Mouse (Mus musculus): ENCODE data around the gene Gm6588. TPM values are rescaled to one million over a fixed set of nuclear protein-coding genes. Genes with fewer than 3 reads are reported as not detected.

Gene Gm6588
- total RNA-seq, 2 experiments from 2014 or later = not detected

DNA sequence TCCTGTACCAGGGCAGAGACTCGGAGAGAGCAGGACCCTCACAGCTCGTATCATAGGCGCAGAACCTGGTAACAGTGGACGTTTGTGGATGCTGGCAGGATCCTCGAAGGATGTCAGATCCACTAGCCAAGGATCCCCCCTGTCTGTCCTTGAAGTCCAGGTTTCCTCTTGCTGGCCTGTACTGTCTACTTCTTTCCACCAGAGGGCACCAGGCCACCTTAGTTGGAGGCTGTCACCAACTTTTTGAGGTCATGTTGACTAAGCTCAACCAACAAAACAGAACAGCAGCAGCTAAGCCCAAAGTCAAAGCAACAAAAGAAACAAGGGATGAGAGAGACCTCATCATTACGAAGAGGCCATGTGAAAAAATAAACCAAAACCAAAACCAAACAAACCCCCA is 20.9 kb downstream of the Gm6588 start:
- peak in 1 of 2 experiments; percentile 47 for DNase-seq

DNA sequence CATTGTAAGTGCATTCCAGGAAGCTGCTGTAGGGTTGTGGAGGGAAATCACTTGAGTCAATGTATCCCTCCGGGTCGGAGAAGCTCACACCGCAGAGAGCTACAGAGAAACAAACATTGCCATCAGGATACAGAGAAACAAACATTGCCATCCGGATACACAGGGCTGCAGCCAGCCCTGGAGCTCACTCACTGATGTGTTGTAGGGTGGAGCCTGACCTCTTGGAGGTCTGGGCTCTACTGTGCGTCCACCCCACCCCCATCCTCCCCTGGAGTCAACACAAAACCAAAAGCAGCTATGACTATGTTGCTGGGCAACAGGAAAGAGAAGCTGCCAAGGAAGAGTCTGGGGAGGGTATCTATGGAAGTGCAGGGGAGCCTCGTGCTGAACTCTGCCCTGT is 24.2 kb downstream of the Gm6588 start:
- no peak for DNase-seq

DNA sequence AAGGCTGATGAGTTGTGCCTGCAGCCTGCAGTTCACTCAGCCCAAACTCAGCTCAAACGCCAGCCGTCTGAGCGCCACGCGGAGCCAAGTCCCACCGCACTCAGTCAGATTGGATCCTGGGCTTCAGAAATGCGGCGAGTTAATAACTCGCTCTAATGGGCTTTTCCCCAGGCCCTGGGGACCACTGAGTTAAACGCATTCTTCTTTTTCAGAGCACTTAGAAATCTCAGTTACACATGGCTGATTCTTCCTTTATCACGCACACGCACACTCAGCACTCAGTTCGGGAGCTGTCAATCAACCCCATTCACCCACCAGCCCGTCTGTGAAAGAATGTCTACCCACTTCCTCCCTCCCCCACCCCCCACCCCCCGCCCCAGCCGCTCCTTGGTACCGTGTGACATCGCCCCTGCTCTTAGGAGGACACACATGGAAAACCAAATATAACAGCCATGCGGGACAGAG is 32.8 kb downstream of the Gm6588 start:
- no peak for DNase-seq

DNA sequence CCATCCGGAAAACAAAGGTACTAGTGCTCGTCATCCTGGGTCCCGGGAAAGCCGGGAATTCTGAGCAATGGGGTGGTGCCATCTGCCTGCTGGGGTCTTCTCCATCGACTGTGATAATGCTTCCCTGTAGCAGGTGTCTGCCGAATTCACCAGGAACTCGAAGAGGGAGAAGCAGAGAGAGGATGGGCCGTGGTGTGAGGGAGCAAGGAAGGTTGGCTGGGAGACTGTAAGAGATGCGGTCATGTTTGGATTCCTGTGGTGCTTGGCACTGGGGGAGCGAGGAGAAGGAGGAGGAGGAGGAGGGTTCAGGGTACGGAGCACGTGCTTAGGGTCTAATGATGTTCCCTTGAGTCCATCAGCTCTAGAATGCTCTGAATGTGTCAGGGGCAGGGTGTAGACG is 33.3 kb downstream of the Gm6588 start:
- DNase-seq = no peak

DNA sequence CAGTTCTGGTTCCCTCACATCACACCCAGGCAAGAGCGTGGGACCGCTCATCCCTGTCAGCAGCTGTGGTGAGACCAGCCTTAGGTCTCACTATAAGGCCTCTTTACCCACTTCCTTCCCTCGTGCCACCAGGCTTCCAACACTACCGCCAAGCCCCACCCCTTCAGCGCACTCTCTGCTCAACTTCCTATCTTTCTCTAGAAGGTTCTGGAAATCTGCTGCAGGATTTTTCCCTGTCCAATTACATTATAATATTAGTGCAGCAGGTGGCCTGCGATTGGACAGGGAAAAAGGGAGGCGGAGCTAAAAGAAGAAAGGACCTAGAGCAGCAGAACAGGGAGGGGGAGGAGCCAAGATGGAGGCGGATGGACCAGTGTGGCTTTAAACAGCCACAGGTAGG is 33.8 kb downstream of the Gm6588 start:
- no peak for DNase-seq

DNA sequence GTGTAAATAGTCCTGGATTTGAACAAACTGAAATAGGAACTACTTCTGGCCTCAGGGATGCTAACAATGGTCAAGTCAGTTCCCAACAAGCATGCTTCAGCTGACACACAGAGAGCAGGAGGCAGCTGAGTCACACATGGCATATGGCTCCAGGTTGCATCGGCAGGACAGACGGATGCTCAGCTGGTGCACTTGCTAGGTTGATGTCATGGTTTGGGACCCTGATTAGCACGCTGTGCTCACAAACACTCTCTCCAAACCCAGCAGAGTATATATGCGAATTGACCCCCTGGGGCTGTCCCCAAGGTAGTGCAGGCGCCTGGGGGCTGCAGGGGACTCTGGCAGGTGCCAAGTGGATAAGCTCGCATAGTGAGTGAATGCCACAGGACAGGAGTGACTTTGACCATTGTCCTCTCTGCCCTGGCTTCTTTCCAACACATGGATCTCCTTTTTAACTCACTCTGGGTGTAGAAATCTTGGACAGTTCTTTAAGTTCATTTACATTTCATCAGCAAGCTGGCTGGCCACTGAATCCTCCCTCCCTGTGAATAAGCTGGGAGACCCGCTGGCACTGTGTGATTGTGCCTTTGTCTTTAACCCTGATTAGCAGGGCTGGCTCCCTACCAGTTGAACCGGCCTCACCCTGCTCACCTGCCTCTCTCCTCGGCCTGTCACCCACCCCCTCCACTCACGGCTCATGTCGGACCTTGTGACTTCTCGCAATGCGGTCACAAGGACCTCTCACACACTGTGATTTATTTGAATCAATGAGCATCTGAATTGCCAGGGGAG is 35.9 kb downstream of the Gm6588 start:
- DNase-seq = peak in 1 of 2 experiments; percentile 47

DNA sequence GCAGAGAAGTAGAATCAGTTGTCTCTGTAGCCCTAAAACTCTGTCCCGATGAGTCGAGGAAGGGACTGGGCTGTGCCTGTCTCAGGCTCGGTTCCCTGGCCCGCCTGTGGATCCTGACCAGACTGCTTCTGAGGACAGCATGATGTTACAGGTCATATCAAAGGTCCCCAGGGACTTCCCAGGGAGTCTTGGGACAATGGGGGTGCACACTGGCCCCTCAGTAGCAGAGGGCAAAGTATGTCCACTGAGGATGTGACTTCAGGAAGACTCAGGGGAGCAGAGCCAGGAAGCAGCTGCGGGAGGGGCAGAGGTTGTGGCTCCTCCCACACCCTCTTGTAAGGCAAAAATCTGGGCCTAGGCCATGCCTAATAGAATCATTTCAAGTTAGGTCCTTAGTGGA is 37.2 kb downstream of the Gm6588 start:
- no peak for DNase-seq

DNA sequence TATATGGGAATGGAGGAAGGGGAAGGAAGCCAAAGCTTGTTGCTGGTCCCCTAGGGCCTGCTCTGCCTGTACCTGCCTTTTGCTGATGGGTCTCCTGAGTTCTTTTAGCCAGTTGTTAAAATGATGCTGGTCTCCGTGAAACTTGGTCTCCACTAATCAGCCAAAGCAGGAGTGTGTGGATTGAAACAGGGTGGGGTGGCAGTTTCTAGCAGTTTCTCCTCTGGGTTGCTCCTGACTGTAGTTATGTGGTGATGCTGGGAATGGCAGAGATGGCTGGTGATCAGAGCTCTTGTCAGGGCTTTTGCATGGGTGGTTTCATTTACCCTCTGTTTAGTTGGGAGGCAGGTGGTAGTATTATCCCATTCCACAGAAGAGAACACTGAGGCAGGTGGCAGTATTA is 38.3 kb downstream of the Gm6588 start:
- no peak for DNase-seq

DNA sequence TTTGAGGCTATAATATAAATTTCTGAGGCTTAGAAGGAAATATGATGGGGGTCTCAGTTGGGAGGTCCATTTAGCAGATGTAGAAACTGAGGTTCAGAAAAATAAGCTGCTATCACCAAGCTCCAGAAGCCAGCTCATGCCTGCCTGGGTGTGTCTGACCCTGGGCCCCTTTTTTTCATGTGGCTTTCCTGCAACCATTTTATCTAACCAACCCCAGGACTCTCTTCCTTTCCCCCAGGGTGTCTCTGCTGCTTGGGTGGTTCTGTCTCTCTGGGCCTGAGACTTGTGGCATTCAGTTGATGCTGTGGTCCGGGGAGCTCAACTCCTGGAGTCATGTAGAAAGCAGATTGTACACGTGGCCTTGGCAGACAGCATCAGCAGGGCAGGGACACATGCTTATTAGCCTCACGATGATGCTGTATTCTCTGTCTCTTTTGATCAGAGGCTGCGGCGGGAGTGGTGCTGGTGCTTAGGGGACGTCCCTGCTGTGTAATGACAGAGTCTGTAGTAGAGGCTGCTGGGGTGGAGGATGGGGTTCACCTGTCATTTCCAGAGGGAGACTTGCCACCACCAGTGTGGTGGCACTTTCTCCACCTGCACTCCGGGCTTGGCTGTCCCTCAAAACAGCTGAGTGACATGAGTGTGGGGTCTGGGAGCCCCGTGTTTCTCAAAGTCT is 39.0 kb downstream of the Gm6588 start:
- DNase-seq = no peak

DNA sequence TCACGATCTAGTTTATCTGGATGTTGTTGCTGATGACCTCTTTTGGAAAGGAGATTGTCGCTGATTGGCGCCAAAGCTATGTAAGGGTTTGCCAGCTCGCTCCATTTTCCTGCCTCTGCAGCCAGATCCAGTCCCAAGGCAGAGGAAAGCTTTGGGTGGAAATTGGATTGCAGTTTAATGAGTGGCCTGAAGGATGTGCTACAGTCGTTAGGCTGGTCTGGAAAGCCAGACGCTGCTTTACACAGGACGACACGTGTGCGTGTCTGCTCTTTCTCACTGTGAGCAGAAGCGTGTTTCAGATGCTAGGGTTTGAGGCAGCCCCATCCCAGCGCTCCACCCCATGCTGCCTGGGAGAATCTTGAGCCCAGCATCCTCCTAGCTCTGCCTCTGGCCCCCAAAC is 42.3 kb downstream of the Gm6588 start:
- DNase-seq = no peak

DNA sequence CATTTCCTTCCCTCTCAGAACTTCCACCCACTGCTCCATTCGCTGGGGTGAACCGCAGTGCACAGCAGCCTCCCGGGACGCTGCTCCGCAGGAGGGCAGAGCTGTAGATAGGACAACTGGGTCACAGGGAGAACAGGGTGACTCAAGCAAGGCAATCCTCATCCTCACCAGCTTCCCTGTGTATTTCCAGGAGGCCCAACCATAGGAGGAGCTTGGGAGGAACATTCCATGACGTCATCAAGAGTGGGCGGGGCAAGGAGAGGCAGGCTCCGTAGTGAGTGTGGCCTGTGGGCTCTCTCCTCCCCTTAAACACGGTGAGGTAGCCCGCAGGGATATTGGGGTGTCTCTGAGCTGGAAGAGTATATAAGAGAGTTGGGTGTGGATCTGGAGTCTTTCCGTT is 44.3 kb downstream of the Gm6588 start:
- DNase-seq = peak in 1 of 2 experiments; percentile 50

DNA sequence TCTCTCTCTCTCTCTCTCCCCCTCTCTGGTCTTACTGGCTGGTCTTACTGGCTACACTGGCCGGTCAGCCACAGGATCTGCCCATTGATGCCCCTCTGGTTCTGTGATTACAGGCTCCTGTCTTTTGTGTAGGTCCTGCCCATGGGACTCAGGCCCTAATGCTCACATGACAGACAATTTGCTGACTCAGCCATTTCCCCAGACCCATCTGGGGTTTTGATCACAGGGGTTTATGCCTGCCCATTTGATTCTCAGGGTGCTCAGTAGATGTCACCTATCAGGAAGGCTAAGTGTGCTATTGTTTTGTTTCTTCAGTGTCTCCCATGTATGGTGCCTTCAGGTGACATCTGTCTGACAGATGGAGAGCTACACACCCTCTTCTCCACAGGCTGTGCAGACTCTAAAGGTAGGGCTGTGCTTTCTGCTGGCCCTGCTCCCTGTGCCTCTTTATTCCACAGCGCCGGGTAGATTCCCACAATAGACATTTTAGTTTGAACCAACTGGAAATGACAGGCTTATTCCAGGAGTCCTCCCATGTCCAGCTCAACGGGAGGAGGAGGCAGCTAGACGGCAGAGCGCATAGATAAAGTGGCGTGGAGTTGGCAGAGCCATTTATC is 47.6 kb downstream of the Gm6588 start:
- DNase-seq = no peak

DNA sequence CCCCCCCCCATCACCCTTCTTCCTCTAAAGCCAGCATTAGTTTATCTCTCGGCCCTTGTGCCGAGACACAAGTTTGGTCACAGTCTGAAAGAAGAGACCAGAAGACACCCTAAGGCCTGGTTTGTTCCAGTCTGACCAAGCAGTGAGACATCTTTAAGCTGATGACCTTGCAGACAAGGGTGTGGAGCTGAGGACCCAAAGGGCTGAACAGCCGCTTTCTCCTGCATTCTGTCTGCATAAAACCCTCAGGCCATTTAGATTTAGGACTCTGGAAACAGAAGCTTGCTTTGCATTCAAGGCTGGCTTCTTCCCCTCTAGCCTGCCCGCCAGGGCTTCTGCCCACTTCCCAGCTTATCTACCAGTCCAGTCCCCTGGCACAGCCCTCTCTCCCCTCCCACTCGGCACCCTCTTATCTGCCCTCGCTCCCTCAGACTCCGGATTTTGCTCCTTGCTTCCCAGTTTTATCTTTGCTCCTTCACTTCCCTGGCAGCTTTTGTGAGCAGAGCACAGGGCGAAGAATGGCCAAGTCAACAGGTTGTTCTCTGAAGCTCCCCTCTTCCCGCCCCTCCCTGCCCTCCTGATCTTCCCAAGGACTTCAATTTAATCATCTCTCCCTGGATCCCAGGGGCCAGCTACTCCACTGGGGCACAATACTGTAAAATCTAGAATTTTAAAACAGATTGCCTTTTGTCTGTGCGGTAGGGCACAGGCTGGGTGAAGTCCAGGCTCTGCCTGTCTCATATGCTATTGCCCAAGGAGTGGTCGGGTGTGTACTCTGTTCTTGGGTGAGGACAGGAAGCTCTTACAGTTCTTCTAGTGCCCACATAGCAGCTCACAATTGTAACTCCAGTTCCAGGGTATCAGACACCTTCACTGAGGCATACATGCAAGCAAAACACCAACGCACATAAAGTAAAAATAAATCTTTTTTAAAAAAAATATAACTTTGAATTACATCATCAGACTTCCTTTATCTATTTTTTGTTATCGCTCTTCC is 50.0 kb downstream of the Gm6588 start:
- no peak for DNase-seq

DNA sequence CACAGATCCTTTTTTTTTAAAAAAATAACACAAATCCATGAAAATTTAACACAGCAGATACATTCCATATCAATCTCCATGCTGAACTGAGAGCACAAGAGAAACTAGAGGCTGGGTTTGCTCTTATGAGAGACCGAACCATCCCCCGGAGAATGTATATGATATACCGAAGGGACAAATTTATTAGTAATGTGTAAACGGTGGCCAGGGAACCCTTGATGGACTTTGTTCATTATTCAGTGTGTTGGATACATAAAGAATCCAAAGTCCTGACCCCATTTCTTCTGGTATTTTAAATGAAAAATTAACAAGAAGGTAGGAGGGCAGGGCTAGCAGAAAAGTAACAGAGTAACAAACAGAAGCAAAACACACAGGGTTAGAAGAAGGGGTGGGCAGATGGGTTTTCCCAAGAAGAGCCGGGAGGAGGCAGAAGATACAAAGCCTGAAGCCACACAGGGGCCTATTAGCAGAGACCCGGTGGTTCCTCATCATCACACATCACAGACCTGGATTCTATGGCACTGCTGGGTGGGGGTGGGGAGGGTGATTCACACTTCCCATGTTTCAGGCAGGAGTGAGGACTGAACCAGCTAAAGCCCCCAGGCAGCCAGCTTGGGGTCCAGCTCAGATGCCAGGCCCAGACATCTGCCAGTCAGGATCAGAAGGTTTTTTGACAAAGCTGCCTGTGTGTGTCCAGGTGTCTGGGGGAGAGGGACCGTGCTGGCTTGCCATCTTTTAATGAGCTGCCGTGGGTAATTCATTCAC is 50.9 kb downstream of the Gm6588 start:
- no peak for DNase-seq

Other genes starting within 250 kb of the Gm6588 start
- under 1 TPM in 1 of 2 experiments, not detected in 1; 0.97 TPM for gene Cryba4, start 196.9 kb upstream of the Gm6588 start, total RNA-seq (2021)
- 1 to 10 TPM; 4.9 to 6.6 TPM for gene Crybb1, start 193.6 kb upstream of the Gm6588 start, total RNA-seq (2021)
- 10 to 100 TPM; 37.1 to 43.4 TPM for gene Tpst2, start 172.7 kb upstream of the Gm6588 start, total RNA-seq (2021)
- 10 to 100 TPM; 40.8 to 42.2 TPM for gene Tfip11, start 123.1 kb upstream of the Gm6588 start, total RNA-seq (2021)
- gene Srrd, start 106.4 kb upstream of the Gm6588 start, total RNA-seq (2021) = 10 to 100 TPM; 21.9 to 24.8 TPM
- gene Hps4, start 106.3 kb upstream of the Gm6588 start, total RNA-seq (2021) = 10 to 100 TPM; 37.4 to 38.7 TPM
- gene Gm6583, start 93.4 kb upstream of the Gm6588 start, total RNA-seq (2021) = not detected
- gene Asphd2, start 54.6 kb upstream of the Gm6588 start, total RNA-seq (2021) = 100 to 1,000 TPM; 203 to 211 TPM
- 100 to 1,000 TPM; 224 to 226 TPM for gene Sez6l, start 127.8 kb downstream of the Gm6588 start, total RNA-seq (2021)